Mouse (Mus musculus): Measurements from ENCODE around the gene Icam4.
"Not testable (repeated sequence)": the region's sequence is repeated elsewhere in the genome, so short reads cannot be mapped to it uniquely, and the experiment has no call there.

The Icam4 gene

DNA sequence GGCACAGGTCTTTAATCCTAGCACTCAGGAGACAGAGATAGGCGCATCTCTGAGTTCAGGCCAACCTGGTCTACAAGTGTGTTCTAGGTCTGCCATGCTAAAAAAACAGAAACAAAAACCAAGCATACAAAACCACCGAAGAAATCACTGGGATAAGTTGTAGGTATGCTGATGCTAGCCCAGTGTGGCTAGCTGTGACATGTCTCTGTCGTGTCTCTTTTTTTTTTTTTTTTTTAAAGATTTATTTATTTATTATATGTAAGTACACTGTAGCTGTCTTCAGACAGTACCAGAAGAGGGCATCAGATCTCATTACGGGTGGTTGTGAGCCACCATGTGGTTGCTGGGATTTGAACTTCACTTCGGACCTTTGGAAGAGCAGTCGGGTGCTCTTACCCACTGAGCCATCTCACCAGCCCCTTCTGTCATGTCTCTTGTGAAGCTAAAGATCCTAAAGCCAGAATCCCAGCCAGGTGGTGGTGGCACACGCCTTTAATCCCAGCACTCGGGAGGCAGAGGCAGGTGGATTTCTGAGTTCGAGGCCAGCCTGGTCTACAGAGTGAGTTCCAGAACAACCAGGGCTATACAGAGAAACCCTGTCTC is 18.1 kb upstream of the Icam4 start:
- not testable (repeated sequence) for DNase-seq (ENCODE audit: extremely low read depth, insufficient read length, low spot score)

DNA sequence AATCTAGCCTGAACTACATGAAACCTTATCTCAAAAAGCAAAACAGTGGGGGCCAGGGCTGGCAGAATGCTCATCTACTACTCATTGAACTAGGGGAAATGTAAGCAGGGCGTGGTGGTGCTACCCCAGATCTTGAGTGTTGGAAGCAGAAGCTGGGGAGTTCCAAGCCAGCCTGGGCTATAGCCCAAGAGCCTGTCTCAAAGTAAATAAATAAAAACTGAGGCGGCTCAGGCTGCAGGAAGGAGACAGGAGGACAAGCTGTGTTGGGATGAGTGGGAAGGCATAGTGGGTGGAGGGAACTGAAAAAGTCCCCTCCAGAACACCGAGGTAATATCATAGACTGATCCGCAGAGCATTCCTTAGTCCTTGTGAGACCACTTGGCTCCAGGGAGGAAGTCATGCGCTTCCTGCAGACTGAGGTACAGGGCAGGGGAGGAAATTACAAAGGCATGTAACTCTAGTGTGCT is 17.3 kb upstream of the Icam4 start:
- no peak for DNase-seq (ENCODE audit: extremely low read depth, insufficient read length, low spot score)

- no peak for DNase-seq (ENCODE audit: extremely low read depth, insufficient read length, low spot score)
Measured at GRCm38 (mm10) chr9:21012368-21012767, 16.8 kb upstream of the Icam4 start.

- no peak for DNase-seq (ENCODE audit: extremely low read depth, insufficient read length, low spot score)
Measured at GRCm38 (mm10) chr9:21014691-21015570, 14.2 kb upstream of the Icam4 start.

- DNase-seq (ENCODE audit: extremely low read depth, insufficient read length, low spot score) = no peak
Measured at GRCm38 (mm10) chr9:21015571-21016130, 13.5 kb upstream of the Icam4 start, which contains the start of gene Icam1. Gene Icam1, plus strand, starts transcription at chr9:21015985.

- DNase-seq (ENCODE audit: extremely low read depth, insufficient read length, low spot score) = no peak
Measured at GRCm38 (mm10) chr9:21016331-21017176, 12.6 kb upstream of the Icam4 start.

DNA sequence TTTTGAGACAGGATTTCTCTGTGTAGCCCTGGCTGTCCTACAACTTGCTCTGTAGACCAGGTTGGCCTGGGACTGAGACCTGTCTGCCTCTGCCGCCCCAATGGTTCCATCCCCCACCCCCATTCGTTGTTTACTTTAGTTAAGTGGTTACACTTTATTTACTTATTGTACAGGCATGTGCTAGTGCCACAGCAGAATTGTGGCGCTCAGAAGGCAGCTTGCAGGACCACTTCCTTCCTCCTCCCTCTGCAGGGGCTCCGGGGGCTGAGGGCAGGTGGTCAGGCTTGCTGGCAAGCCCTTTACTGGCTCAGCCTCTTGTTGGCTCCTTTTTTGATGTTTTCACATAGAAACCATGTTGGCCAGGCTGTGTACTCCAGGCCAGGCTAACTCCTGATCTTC is 12.0 kb upstream of the Icam4 start:
- no peak for DNase-seq (ENCODE audit: extremely low read depth, insufficient read length, low spot score)

DNA sequence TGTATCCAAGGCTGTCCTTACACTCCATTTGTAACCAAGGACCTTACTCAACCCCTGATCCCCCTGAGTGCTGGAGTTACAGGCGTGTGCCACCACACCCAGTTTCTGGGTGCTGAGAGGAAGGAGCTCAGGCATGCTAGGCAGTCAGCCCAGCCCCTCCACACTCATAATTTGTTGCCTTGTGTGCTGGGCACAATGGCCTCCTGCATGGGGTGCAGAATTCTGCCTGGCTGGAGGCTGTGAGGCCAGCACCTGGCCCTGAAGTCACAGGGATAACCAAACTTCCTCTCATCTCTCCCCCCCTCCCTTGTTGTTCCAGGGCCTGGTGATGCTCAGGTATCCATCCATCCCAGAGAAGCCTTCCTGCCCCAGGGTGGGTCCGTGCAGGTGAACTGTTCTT is 10.6 kb upstream of the Icam4 start:
- DNase-seq (ENCODE audit: extremely low read depth, insufficient read length, low spot score) = no peak

- DNase-seq (ENCODE audit: extremely low read depth, insufficient read length, low spot score) = no peak
Measured at GRCm38 (mm10) chr9:21021363-21021762, 7.8 kb upstream of the Icam4 start.

DNA sequence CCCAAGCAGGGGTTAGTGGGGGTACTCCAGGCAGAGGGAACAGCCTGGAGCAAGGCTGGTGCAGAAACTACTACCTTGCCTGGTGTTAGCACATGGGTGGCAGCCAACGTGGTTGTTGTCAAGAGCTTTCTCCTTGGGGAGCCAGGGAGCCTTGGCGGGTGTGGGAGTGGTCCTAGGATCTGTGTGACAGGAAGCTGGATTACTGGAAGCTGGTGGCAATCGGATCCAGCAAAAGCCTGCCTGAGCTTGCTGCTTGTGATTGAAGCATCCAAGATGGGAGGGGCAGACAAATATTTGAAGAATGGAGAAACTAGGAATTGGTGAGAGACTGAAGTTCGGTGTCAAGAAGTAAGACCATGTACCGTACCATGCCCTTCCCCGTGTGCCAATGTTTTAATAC is 6.9 kb upstream of the Icam4 start:
- no peak for DNase-seq (ENCODE audit: extremely low read depth, insufficient read length, low spot score)

GRCm38 (mm10) chr9:21022726-21023125 is 6.4 kb upstream of the Icam4 start:
- no peak for DNase-seq (ENCODE audit: extremely low read depth, insufficient read length, low spot score)

DNA sequence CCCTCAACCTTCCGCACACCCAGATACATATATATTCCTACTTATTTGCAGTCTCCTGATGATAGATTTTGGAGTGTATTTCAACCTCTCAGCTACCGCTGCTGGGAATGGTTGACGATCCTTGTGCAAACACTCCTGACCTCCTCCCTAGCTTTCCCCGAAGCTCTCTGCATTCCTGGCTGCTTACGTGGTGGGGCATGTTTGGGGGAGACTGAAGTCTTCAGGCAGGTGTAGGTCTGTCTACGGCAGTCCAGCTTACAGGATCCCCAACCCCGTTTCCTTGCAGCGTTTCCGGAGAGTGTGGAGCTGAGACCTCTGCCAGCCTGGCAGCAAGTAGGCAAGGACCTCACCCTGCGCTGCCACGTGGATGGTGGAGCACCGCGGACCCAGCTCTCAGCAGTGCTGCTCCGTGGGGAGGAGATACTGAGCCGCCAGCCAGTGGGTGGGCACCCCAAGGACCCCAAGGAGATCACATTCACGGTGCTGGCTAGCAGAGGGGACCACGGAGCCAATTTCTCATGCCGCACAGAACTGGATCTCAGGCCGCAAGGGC is 3.8 kb upstream of the Icam4 start:
- DNase-seq (ENCODE audit: extremely low read depth, insufficient read length, low spot score) = no peak

DNA sequence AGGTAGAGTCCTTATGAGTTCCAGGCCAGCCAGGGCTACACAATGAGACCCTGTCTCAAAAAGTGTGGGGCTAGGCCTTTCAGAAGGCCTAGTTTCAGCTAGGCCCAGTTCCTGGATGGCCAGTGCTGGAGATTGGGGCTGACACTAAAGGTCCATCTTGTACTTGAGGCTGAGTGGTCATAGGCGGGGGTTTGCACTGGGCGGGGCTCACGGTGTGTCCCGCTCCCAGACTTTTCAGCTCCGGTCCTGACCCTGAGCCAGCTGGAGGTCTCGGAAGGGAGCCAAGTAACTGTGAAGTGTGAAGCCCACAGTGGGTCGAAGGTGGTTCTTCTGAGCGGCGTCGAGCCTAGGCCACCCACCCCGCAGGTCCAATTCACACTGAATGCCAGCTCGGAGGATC is 2.3 kb upstream of the Icam4 start:
- no peak for DNase-seq (ENCODE audit: extremely low read depth, insufficient read length, low spot score)

- DNase-seq (ENCODE audit: extremely low read depth, insufficient read length, low spot score) = no peak
Measured at GRCm38 (mm10) chr9:21027774-21028290, 1.3 kb upstream of the Icam4 start.

DNA sequence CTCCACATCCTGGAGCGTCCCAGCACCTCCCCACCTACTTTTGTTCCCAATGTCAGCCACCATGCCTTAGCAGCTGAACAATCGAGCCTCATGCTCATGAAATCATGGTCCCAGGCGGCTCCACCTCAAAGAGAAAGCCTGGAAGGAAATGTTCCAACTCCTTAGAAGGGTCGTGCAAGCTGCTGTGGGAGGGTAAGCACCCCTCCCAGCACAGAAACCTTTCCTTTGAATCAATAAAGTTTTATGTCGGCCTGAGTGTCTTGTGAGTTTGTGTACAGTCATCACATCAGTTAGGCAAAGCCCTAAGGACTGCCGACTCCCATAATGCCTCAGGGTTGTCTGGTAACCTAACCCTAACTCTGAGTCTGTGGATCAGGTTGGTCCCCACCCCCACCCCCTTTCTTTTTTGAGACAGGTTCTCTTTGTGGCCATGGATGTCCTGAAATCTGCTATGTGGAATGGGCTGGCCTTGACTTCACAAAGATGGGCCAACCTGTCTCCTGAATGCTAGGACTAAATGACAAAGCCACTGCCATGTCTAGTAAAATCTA is 538 bp upstream of the Icam4 start:
- no peak for DNase-seq (ENCODE audit: extremely low read depth, insufficient read length, low spot score)

DNA sequence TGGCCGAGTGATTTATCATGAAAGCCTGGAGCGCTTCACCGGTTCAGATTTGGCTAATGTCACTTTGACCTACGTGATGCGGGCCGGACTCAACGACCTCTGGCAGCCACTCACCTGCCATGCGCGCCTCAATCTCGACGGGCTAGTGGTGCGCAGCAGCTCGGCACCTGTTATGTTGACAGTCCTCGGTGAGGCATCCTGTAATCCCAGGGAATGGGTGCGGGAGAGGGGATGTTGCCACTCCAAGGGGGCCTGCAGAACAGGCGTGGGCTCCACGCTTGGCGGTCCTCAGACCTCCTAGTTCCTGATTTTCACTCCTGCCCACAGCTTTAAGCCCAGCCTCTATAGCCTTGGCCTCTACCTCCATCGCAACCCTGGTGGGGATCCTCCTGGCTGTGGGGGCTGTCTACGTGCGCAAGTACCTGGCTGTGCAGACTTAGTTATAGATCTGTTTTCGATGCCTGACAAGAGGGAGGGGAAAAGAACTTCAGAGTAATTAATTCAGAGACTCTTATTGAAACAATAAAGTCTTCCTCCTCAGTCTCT is 955 bp downstream of the Icam4 start:
- DNase-seq (ENCODE audit: extremely low read depth, insufficient read length, low spot score) = no peak

- DNase-seq (ENCODE audit: extremely low read depth, insufficient read length, low spot score) = peak; percentile 75
Measured at GRCm38 (mm10) chr9:21030781-21031250, 1.6 kb downstream of the Icam4 start.

- peak; percentile 77 for DNase-seq (ENCODE audit: extremely low read depth, insufficient read length, low spot score)
Measured at GRCm38 (mm10) chr9:21031251-21031895, 2.2 kb downstream of the Icam4 start.

- DNase-seq (ENCODE audit: extremely low read depth, insufficient read length, low spot score) = no peak
Measured at GRCm38 (mm10) chr9:21031896-21032351, 2.8 kb downstream of the Icam4 start, which contains the start of gene Icam5. Gene Icam5, plus strand, starts transcription at chr9:21032073.

Data from 3134 (cell line).